Mouse (Mus musculus) mesoderm, embryonic 11.5 days (tissue): ENCODE results near the gene Gm21746.
"Not testable (repeated sequence)": the region's sequence is repeated elsewhere in the genome, so short reads cannot be mapped to it uniquely, and the experiment has no call there.

Experiments
- DNase-seq: peaks from one replicate; pipeline ENCODE4 v3.0.0-alpha.2; 2012; ENCODE audit warnings: low read depth, low spot score

Gene Gm21746

DNA sequence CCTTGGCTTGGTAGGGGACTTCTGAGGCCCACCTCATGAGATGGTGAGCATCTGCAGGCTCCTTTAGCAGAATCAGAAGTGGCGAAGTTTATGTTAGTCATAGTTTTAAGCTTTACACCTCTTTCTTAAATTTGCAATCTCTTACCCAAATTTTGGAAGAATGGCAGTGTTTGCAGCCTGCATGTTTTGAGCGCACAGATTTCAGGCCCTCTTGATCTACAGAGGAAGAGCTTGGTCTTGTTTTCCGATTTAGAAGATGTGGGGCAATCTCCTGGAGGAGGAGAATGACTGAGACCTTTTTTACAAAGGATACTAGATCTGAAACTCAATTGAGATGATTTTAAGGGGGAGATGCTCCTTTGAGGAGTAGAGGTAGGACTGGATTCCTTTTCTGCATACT is at the start of gene Gm21746:
TSS of gene Gm21746 (minus strand) at position 101 of the 400 bp plus-strand sequence.
- not testable (repeated sequence) for DNase-seq

- not testable (repeated sequence) for DNase-seq
Measured at GRCm38 (mm10) chrY:6266798-6267197, 29.0 kb upstream of the Gm21746 start, which contains the start of gene Gm20873. TSS of gene Gm20873 (plus strand) at chrY:6267098.
